Mouse (Mus musculus): Measurements from ENCODE around the gene Prss16.
"Not testable (repeated sequence)": the region's sequence is repeated elsewhere in the genome, so short reads cannot be mapped to it uniquely, and the experiment has no call there.

Gene Prss16

GRCm38 (mm10) chr13:22040464-22041141 is 31.1 kb upstream of the Prss16 start:
- Histone ChIP-seq H3K36me3 (ENCODE audit: control insufficient read depth, insufficient read depth, low read length, poor library complexity, severe bottlenecking) (no peaks in the 10 kb centered on the region), H3K27me3 (ENCODE audit: control insufficient read depth, insufficient read depth, low read length, poor library complexity, severe bottlenecking) (no peaks in the 10 kb centered on the region)
- peak; percentile 59 for DNase-seq (ENCODE audit: low read depth, low spot score)

GRCm38 (mm10) chr13:22039951-22040463 is 30.5 kb upstream of the Prss16 start:
- Histone ChIP-seq H3K27me3 (ENCODE audit: control insufficient read depth, insufficient read depth, low read length, poor library complexity, severe bottlenecking) (no peaks in the 10 kb centered on the region), H3K36me3 (ENCODE audit: control insufficient read depth, insufficient read depth, low read length, poor library complexity, severe bottlenecking) (no peaks in the 10 kb centered on the region)
- no peak for DNase-seq (ENCODE audit: low read depth, low spot score)

DNA sequence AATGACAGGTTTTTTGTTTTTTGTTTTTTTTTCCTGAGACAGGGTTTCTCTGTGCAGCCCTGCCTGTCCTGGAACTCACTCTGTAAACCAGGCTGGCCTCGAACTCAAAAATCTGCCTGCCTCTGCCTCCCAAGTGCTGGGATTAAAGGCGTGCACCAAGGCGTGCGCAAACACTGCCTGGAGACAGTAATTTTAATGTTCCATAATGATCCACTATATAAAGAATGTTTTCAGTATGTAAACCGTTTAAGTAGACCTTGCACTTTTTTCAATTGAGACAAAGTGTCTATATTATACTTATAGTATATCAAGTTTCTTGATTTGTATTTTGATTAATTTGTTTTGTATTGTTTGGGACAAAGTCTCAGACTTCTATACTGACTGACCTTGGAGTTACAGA is 29.8 kb upstream of the Prss16 start:
- DNase-seq (ENCODE audit: low read depth, low spot score): no peak
- no peaks in the 10 kb centered on the region for H3K36me3 ChIP-seq (ENCODE audit: control insufficient read depth, insufficient read depth, low read length, poor library complexity, severe bottlenecking)
- no peaks in the 10 kb centered on the region for H3K27me3 ChIP-seq (ENCODE audit: control insufficient read depth, insufficient read depth, low read length, poor library complexity, severe bottlenecking)

DNA sequence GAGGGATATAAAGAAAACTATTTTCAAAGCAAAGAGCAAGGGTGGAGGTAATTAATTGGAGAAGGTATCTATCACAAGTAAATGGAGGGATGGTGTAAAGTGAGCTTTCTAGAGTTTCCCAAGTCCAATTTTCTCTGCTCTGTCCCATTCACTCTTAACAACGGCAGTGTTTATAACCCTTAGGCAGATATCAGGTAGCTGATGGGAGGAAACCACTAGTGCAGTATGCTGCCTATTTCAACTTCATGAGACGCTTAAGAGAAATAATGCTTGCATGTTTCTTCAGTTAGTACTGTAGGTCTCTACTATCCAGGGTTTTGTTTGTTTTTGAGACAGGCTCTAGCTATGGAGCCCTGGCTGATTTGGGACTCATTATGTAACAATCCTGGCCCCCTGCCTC is 27.9 kb upstream of the Prss16 start:
- no peaks in the 10 kb centered on the region for H3K27me3 ChIP-seq (ENCODE audit: control insufficient read depth, insufficient read depth, low read length, poor library complexity, severe bottlenecking)
- no peak for DNase-seq (ENCODE audit: low read depth, low spot score)
- no peaks in the 10 kb centered on the region for H3K36me3 ChIP-seq (ENCODE audit: control insufficient read depth, insufficient read depth, low read length, poor library complexity, severe bottlenecking)

GRCm38 (mm10) chr13:22036986-22037385 is 27.4 kb upstream of the Prss16 start:
- DNase-seq (ENCODE audit: low read depth, low spot score): no peak
- Histone ChIP-seq H3K36me3 (ENCODE audit: control insufficient read depth, insufficient read depth, low read length, poor library complexity, severe bottlenecking) (no peaks in the 10 kb centered on the region), H3K27me3 (ENCODE audit: control insufficient read depth, insufficient read depth, low read length, poor library complexity, severe bottlenecking) (no peaks in the 10 kb centered on the region)

DNA sequence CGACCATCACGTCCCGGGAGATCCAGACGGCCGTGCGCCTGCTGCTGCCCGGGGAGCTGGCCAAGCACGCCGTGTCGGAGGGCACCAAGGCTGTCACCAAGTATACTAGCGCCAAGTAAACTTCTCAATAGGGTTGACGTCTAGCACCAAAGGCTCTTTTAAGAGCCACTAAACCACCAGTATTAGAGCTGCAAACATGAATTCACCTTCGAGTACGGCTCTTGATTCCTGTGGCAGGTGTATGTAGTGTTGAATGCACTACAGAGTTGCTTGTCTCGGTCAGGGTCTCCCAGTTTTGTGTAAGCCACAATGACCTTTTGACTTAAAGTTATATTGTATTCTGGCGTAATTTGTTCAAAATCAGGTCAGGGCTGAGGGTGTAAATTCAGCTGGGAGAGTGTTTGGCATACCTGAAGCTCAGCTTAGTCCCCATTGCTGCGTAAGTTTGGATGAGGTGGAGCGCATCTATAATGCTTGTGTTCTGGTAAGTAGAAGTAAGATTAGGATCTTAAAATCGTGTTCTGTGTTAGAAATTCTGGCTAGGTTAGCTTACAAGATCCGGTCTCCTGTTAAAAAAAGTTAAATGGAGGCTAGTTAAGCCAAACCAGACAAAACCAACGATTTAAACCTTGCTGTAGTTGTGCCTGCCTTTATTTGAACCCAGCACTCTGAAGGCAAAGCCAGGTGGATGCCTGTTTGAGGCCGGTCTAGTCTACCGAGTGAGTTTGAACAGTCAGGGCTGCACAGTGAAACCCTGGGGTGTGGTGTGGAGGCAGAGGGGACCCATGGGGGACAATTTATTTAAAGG is 26.8 kb upstream of the Prss16 start:
- H3K36me3 ChIP-seq (ENCODE audit: control insufficient read depth, insufficient read depth, low read length, poor library complexity, severe bottlenecking): no peaks in the 10 kb centered on the region
- DNase-seq (ENCODE audit: low read depth, low spot score): no peak

DNA sequence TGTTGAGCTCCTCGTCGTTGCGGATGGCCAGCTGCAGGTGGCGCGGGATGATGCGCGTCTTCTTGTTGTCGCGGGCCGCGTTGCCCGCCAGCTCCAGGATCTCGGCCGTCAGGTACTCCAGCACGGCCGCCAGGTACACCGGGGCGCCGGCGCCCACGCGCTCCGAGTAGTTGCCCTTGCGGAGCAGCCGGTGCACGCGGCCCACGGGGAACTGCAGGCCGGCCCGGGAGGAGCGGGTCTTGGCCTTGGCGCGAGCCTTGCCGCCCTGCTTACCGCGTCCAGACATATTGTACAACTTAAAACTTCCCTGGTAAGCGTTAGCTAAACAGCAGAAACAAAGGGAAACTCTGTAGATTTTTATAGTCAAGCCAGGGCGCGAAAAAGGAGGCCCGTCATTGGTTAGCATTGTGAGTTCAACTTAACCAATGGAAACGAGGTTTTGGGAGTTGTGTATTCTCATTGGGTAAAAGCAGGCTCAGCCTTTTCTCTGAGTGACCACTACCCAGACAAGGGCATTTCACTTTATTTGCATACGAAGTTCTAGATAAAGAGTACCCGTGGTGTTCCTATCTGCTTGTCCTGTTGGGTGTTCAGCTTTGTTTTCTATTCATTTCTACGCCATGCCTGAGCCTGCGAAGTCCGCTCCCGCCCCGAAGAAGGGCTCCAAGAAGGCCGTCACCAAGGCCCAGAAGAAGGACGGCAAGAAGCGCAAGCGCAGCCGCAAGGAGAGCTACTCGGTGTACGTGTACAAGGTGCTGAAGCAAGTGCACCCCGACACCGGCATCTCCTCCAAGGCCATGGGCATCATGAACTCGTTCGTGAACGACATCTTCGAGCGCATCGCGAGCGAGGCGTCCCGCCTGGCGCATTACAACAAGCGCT is 26.0 kb upstream of the Prss16 start, which contains the start of the genes Hist1h2ah and Hist1h2bk:
Hist1h2ah (minus strand) TSS at position 302 of the 882 bp plus-strand sequence.
Hist1h2bk (plus strand) TSS at position 604 of the 882 bp plus-strand sequence.
- H3K36me3 ChIP-seq (ENCODE audit: control insufficient read depth, insufficient read depth, low read length, poor library complexity, severe bottlenecking); H3K27me3 ChIP-seq (ENCODE audit: control insufficient read depth, insufficient read depth, low read length, poor library complexity, severe bottlenecking): not testable (repeated sequence)
- peak; percentile 95 for DNase-seq (ENCODE audit: low read depth, low spot score)

More for the DNA sequence above, 26.8 kb upstream of the Prss16 start:
- no peaks in the 10 kb centered on the region for H3K27me3 ChIP-seq (ENCODE audit: control insufficient read depth, insufficient read depth, low read length, poor library complexity, severe bottlenecking)

GRCm38 (mm10) chr13:22034443-22035266 is 25.1 kb upstream of the Prss16 start:
- no peak for DNase-seq (ENCODE audit: low read depth, low spot score)
- no peaks in the 10 kb centered on the region for H3K27me3 ChIP-seq (ENCODE audit: control insufficient read depth, insufficient read depth, low read length, poor library complexity, severe bottlenecking)
- no peaks in the 10 kb centered on the region for H3K36me3 ChIP-seq (ENCODE audit: control insufficient read depth, insufficient read depth, low read length, poor library complexity, severe bottlenecking)

- no peaks in the 10 kb centered on the region for H3K27me3 ChIP-seq (ENCODE audit: control insufficient read depth, insufficient read depth, low read length, poor library complexity, severe bottlenecking)
- no peak for DNase-seq (ENCODE audit: low read depth, low spot score)
- H3K36me3 ChIP-seq (ENCODE audit: control insufficient read depth, insufficient read depth, low read length, poor library complexity, severe bottlenecking): no peaks in the 10 kb centered on the region
Measured at GRCm38 (mm10) chr13:22033741-22034442, 24.4 kb upstream of the Prss16 start.

DNA sequence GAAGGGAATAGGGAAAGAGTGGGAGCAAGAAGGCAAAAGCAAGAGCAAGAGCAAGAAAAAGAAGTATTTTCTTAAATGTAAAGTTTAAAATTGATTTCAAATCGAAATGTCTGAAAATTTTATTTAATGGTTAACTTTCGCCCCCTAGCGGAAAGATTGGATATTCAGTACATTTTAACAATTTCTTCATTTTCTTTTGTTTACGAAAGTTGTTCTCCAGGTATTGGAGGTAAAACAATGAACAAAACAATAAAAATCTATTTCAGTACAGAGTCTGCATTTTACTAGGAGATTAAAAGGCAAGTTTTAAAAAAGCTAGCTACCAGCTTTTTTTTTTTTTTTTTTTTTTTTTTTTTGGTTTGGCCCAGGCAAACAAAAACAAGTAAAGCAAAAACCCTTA is 21.0 kb upstream of the Prss16 start:
- Histone ChIP-seq H3K36me3 (ENCODE audit: control insufficient read depth, insufficient read depth, low read length, poor library complexity, severe bottlenecking) (no peaks in the 10 kb centered on the region), H3K27me3 (ENCODE audit: control insufficient read depth, insufficient read depth, low read length, poor library complexity, severe bottlenecking) (no peaks in the 10 kb centered on the region)
- DNase-seq (ENCODE audit: low read depth, low spot score): peak; percentile 76

DNA sequence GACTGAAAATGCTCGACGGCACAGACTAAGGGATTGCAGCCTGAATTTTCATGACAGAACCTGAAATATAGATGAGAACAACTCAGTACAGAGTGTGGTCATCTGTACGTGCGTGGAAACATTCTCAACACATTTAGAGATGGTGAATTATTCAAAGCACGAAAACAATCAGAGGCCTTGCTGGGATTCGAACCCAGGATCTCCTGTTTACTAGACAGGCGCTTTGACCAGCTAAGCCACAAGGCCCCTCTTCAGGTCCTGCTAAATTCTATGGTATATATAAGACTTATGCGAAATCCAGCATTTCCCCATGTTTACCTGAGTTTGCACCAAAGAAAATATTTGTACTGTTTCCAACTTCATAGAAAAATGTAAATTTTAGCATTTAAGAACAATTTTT is 20.4 kb upstream of the Prss16 start:
- no peaks in the 10 kb centered on the region for H3K27me3 ChIP-seq (ENCODE audit: control insufficient read depth, insufficient read depth, low read length, poor library complexity, severe bottlenecking)
- no peaks in the 10 kb centered on the region for H3K36me3 ChIP-seq (ENCODE audit: control insufficient read depth, insufficient read depth, low read length, poor library complexity, severe bottlenecking)
- no peak for DNase-seq (ENCODE audit: low read depth, low spot score)

GRCm38 (mm10) chr13:22028673-22029460 is 19.3 kb upstream of the Prss16 start:
- DNase-seq (ENCODE audit: low read depth, low spot score): peak; percentile 96
- H3K36me3 ChIP-seq (ENCODE audit: control insufficient read depth, insufficient read depth, low read length, poor library complexity, severe bottlenecking): no peaks in the 10 kb centered on the region
- no peaks in the 10 kb centered on the region for H3K27me3 ChIP-seq (ENCODE audit: control insufficient read depth, insufficient read depth, low read length, poor library complexity, severe bottlenecking)
